Mouse (Mus musculus) hindbrain, embryonic 14.5 days (tissue): ENCODE results near the gene Tgfbi. TPM values are rescaled to one million over a fixed set of nuclear protein-coding genes. Genes with fewer than 3 reads are reported as not detected.

ENCODE experiments used
- ATAC-seq: fragments of 200-750 bp; cut with Nextera tagmentation; 2 replicates; pipeline ENCODE4 v1.8.0; 2017; ENCODE audit warnings: moderate number of reproducible peaks, mild to moderate bottlenecking, moderate TSS enrichment, moderate library complexity; ENCODE audit not compliant: low FRiP score
- DNase-seq: peaks from one replicate; pipeline ENCODE4 v3.0.0-alpha.2; 2015; ENCODE audit warnings: low spot score
- H3K27ac ChIP-seq: fragments of 300-500 bp; sonication (generic); 2 replicates; pipeline ENCODE4 v1.5.1; 2014; ENCODE audit warnings: mild to moderate bottlenecking, moderate library complexity
- H3K27me3 ChIP-seq: fragments of 300-500 bp; sonication (generic); 2 replicates; pipeline ENCODE4 v1.6.1; 2014; ENCODE audit warnings: mild to moderate bottlenecking, low read length, mixed read lengths; ENCODE audit not compliant: control insufficient read depth, insufficient read depth
- H3K36me3 ChIP-seq: fragments of 300-500 bp; sonication (generic); replicated peaks from 2 replicates; pipeline ENCODE4 v1.6.1; 2014; ENCODE audit not compliant: control insufficient read depth, insufficient read depth
- H3K4me1 ChIP-seq: fragments of 300-500 bp; sonication (generic); replicated peaks from 2 replicates; pipeline ENCODE4 v1.6.1; 2014; ENCODE audit warnings: antibody characterized with exemption, low read length, mixed read lengths; ENCODE audit not compliant: control insufficient read depth, insufficient read depth
- H3K4me2 ChIP-seq: fragments of 300-500 bp; sonication (generic); replicated peaks from 2 replicates; pipeline ENCODE4 v1.6.1; 2014; ENCODE audit warnings: mild to moderate bottlenecking, moderate library complexity
- H3K4me3 ChIP-seq: fragments of 300-500 bp; sonication (generic); replicated peaks from 2 replicates; pipeline ENCODE4 v1.5.1; 2014; ENCODE audit warnings: mild to moderate bottlenecking, low read length
- H3K9ac ChIP-seq: fragments of 300-500 bp; sonication (generic); 2 replicates; pipeline ENCODE4 v1.6.1; 2014
- H3K9me3 ChIP-seq: fragments of 300-500 bp; sonication (generic); 2 replicates; pipeline ENCODE4 v1.6.1; 2016; ENCODE audit warnings: low read length; ENCODE audit not compliant: control insufficient read depth
- WGBS: fragments of 180-500 bp; shearing (Covaris S2); extraction: QIAGEN DNeasy Blood & Tissue Kit; methylation state at CpG from one replicate; pipeline ENCODE4 v1.1.7; 2014; 5-methylcytosine and 5-hydroxymethylcytosine counted together
- polyA plus RNA-seq: library from polyadenylated mRNA; unstranded; fragments of >200 nt; fragmentation: Nextera tagmentation; extraction: Ambion mirVana; gene quantifications from 2 replicates; pipeline ENCODE4 v1.2.1, GENCODE M21; 2014

Gene Tgfbi
- 5.2 and 7.1 TPM in 2 replicates for polyA plus RNA-seq

DNA sequence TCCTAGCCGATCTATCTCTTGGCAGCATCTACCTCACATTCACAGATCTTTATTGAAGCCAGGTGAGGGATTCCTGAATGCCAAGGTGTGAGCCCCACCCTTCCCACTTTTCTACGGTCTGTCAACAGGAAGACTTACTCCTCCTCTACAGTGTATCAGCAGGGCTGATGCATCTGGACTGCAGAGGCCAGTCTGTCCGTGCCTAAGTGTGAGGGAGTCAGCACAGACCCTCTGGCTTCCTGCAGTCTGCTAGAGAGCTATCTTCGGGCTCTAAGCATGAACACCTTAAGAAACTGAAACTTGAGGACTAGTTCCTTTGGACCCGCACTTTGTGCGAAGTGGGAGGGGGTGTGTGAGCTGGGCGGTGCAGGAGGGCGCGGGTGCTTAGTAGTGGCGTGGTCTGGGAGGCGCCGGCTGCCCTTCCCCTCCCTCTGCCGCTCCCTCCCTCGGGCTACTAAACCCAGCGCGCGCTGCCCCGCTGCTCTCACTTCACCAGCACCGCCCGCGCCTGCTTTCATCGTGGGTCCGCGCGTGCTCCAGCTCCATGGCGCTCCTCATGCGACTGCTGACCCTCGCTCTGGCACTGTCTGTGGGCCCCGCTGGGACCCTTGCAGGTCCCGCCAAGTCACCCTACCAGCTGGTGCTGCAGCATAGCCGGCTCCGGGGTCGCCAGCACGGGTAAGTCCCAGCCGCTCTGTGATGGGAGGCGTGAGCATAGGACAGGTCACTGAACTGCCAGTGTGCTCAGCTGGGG lies at the start of gene Tgfbi:
TSS of gene Tgfbi (plus strand) at position 421 of the 754 bp plus-strand sequence.
- ATAC-seq: peak; percentile 57
- no peak for DNase-seq

DNA sequence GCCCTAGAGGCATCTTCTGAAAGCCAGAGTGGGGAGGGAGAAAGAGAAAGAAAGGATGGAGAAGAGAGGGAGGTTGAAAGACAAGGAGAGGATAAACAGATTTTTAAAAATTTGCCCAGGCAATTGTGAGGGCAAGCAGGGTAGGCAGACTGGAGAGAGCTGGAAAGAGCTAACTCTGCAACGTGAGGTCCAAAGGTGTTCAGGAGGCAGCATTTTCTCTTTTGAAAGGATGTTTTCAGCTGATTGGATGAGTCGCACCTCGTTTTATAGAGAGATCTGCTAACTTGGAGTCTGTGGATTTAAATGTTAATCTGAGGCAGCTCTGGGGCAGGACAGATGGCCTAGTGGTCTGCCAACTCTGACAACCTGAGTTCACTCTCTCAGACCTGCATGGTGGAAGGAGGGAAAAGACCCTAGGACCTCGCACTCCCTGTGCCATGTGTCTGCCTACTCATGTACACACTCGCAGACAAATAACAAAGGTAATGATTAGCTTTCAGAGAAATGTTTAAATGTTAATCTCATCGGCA lies 49.4 kb upstream of the Tgfbi start:
- DNase-seq: no peak

More for the DNA sequence above, at the start of gene Tgfbi:
- Histone ChIP-seq H3K4me3 (peak within 1 kb of the TSS; percentile 39), H3K9ac (peak within 1 kb of the TSS; percentile 62), H3K4me2 (peak within 1 kb of the TSS; percentile 95), H3K36me3 (no peaks in the 10 kb centered on the region), H3K4me1 (peaks cover 10% of the 10 kb centered on the region; the same call in 1 of the 2 replicates), H3K27ac (no peak within 1 kb of the TSS), H3K27me3 (peaks cover 19% of the 10 kb centered on the region), H3K9me3 (no peaks in the 10 kb centered on the region)
- WGBS: 3% methylated on average over 36 of the region's 36 CpGs

DNA sequence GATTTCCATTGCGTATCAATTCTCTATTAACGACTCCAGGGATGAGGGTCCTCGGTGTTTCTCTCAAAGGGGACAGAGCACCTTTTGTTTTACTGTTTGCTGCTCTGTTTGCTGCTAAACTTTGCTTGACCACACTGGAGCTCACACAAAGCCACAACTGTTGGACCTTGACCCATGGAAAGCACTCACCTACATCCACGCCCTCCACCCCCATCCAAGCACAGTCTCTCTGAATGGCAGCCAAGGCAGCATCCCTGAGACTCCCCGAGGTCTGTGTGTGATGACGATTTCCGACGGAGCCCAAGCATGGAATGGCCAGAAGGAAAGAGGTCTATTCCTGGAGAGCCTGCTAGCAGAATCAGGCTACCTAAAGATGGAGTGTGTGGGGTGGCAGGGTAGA lies 48.2 kb upstream of the Tgfbi start:
- Histone ChIP-seq H3K27me3 (no peaks in the 10 kb centered on the region), H3K9me3 (no peaks in the 10 kb centered on the region), H3K9ac (no peak overlapping the region), H3K36me3 (no peaks in the 10 kb centered on the region), H3K27ac (no peak overlapping the region), H3K4me2 (no peak overlapping the region), H3K4me3 (no peak overlapping the region), H3K4me1 (no peaks in the 10 kb centered on the region)
- no peak for DNase-seq
- WGBS: 75% methylated on average over 8 of the region's 8 CpGs
- no peak for ATAC-seq

More for the DNA sequence above, 49.4 kb upstream of the Tgfbi start:
- Histone ChIP-seq H3K4me1 (no peaks in the 10 kb centered on the region), H3K4me2 (no peak overlapping the region), H3K9ac (no peak overlapping the region), H3K4me3 (no peak overlapping the region), H3K9me3 (no peaks in the 10 kb centered on the region), H3K36me3 (no peaks in the 10 kb centered on the region), H3K27me3 (no peaks in the 10 kb centered on the region), H3K27ac (no peak overlapping the region)
- ATAC-seq: no peak
- WGBS: 86% methylated on average over 6 of the region's 6 CpGs

DNA sequence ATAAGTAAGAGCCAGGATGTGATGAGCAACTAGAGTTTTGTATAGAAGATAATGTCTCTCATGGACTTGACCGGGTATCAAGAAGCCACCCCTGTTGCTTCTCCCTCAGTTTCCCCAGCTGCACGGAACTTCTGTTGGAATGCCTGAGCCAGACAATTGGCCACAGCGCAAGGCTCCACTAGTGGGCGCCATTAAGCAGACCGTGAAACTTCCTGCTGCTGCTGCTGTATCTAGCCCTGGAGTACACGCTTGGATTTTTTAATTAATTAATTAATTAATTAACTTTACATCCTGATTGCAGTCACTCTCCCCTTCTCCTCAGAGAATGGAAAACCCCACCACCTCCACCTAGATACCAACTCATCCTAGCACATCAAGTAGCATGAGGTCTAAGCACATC lies 46.2 kb upstream of the Tgfbi start:
- Histone ChIP-seq H3K4me1 (no peaks in the 10 kb centered on the region), H3K9ac (no peak overlapping the region), H3K27me3 (no peaks in the 10 kb centered on the region), H3K27ac (no peak overlapping the region), H3K4me2 (no peak overlapping the region), H3K36me3 (no peaks in the 10 kb centered on the region), H3K4me3 (no peak overlapping the region), H3K9me3 (no peaks in the 10 kb centered on the region)
- 38% methylated on average over 6 of the region's 6 CpGs for WGBS
- no peak for DNase-seq
- ATAC-seq: no peak

DNA sequence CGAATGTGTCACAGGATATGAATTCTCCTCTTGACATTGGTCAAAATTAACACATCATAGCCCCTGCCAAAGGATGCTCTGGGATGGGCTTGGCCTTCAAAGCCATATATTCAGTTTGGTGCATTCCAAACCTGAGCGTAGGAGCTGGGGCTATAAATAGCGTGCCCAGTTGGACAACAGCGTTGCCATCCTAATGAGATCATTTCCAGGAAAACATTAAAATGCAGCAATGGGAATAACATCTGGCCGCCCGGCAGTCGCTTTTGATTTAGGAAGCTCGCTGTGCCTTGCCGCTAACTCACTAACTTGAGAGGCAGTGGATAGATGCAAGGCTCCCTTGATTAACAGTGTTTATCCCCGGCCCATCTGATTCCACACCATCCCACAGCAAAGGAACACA lies 43.0 kb upstream of the Tgfbi start:
- Histone ChIP-seq H3K9me3 (no peaks in the 10 kb centered on the region), H3K9ac (no peak overlapping the region), H3K4me3 (no peak overlapping the region), H3K36me3 (no peaks in the 10 kb centered on the region), H3K27me3 (no peaks in the 10 kb centered on the region), H3K27ac (no peak overlapping the region), H3K4me1 (no peaks in the 10 kb centered on the region), H3K4me2 (no peak overlapping the region)
- no peak for ATAC-seq
- WGBS: 52% methylated on average over 10 of the region's 10 CpGs
- no peak for DNase-seq

DNA sequence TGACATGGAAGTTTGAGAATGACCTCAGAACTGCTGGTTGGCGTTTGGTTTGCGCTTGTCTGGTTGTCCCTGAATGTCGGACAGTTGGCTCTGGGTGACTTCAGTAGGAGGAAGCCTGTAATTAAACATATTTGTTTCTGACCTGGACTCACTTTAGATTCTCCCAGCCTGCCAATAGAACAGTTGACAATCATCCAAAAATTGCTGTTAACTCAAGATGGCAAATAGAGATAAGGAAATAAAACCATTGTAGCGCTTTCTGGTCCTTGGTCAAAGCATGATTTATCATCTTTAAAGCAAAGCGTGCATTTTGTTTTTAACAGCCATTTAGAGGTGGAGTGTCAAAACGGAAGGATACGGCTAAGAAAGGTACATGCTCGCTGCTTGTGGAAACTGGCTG lies 37.7 kb upstream of the Tgfbi start:
- WGBS: 89% methylated on average over 8 of the region's 8 CpGs
- ATAC-seq: no peak

DNA sequence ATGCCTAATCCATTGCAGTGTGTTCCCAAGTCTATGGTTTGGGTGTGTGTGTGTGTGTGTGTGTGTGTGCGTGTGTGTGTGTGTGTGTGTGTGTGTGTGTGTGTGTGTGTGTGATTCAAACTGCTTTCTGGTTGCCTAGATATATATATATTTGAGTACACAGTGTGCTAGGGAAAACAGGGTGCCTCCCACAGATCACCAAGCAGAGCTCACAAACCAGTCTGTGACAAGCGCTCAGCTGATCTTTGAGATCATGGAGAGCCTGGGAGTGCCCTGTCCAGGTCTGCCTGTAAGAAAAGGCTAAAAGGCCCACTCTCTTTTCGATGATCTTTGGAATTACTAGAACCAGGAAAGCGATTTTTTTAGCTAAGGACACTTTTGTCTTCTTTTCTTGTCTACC lies 34.2 kb upstream of the Tgfbi start:
- no peaks in the 10 kb centered on the region for H3K9me3 ChIP-seq
- no peaks in the 10 kb centered on the region for H3K4me1 ChIP-seq
- H3K4me3 ChIP-seq: no peak overlapping the region
- no peak for DNase-seq
- no peak overlapping the region for H3K9ac ChIP-seq
- H3K4me2 ChIP-seq: no peak overlapping the region
- H3K27ac ChIP-seq: no peak overlapping the region
- H3K36me3 ChIP-seq: no peaks in the 10 kb centered on the region
- H3K27me3 ChIP-seq: no peaks in the 10 kb centered on the region
- no peak for ATAC-seq
- WGBS: 74% methylated on average over 4 of the region's 4 CpGs

More for the DNA sequence above, 37.7 kb upstream of the Tgfbi start:
- no peak overlapping the region for H3K4me2 ChIP-seq
- H3K9ac ChIP-seq: no peak overlapping the region
- no peak overlapping the region for H3K27ac ChIP-seq
- DNase-seq: no peak
- no peaks in the 10 kb centered on the region for H3K4me1 ChIP-seq
- no peaks in the 10 kb centered on the region for H3K36me3 ChIP-seq
- no peak overlapping the region for H3K4me3 ChIP-seq
- H3K9me3 ChIP-seq: no peaks in the 10 kb centered on the region
- no peaks in the 10 kb centered on the region for H3K27me3 ChIP-seq

DNA sequence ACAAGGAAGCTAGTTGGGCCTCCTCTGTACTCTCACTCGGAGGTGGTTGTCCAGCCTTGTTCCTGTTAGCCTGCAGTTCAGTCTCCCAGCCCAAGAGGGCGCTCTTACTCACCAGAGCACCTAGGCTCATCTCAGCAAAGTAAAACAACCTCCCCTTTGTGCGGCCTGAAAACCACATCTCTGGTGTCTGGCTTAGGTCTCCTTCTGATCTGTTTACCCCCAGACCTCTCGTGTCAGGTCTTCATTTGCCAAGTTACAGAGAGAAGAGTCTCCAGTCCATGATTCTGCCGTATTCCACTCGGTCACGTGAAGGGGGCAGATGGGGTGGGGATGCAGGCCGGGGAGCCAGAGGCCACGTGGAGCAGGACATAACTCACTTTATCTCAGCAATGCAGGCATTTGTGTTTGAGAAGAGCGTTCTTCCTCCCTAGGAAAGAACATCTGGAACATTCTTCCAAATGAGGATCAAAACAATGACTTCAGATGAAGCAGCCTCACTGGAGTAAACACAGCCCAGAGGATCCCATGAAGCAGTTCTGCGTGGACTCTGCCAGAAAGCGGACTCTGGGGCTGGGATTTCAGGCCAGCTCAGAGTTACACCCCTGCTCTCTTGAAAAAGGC lies 33.5 kb upstream of the Tgfbi start:
- Histone ChIP-seq H3K9me3 (no peaks in the 10 kb centered on the region), H3K36me3 (no peaks in the 10 kb centered on the region), H3K4me3 (no peak overlapping the region), H3K4me1 (no peaks in the 10 kb centered on the region), H3K27ac (no peak overlapping the region), H3K27me3 (no peaks in the 10 kb centered on the region), H3K4me2 (no peak overlapping the region), H3K9ac (no peak overlapping the region)
- ATAC-seq: no peak
- no peak for DNase-seq
- WGBS: 66% methylated on average over 12 of the region's 12 CpGs

DNA sequence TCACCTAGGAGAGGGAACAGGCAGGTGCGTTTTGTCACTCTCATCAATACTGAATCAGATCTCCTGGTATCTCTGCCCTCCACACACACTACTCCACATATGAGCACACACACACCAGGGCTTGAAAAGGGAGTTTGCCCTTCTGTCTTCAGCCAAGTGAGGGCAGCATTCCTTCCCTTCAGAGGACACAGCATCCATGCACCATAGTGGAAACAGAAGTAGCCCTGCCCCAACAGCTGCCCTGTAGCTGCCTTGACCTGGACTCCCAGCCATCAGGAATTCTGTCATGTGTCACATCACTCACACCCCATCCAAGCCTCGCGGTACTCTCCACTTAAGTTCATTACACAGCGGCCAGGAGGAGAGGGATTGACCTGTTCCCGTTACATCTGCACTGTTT lies 31.2 kb upstream of the Tgfbi start:
- Histone ChIP-seq H3K27ac (no peak overlapping the region), H3K9ac (no peak overlapping the region), H3K27me3 (no peaks in the 10 kb centered on the region), H3K36me3 (no peaks in the 10 kb centered on the region), H3K4me2 (no peak overlapping the region), H3K4me3 (no peak overlapping the region), H3K9me3 (no peaks in the 10 kb centered on the region), H3K4me1 (peaks cover 14% of the 10 kb centered on the region)
- WGBS: 85% methylated on average over 5 of the region's 5 CpGs
- ATAC-seq: no peak
- no peak for DNase-seq
